Mouse (Mus musculus): ENCODE data around the gene Rasgef1b. TPM values are rescaled to one million over a fixed set of nuclear protein-coding genes. Genes with fewer than 3 reads are reported as not detected.
A peak's percentile ranks its signal among the peaks of the same experiment; 100 is the strongest.

Gene Rasgef1b
- polyA plus RNA-seq, 1 experiment from 2014 or later, result 28.6 TPM

DNA sequence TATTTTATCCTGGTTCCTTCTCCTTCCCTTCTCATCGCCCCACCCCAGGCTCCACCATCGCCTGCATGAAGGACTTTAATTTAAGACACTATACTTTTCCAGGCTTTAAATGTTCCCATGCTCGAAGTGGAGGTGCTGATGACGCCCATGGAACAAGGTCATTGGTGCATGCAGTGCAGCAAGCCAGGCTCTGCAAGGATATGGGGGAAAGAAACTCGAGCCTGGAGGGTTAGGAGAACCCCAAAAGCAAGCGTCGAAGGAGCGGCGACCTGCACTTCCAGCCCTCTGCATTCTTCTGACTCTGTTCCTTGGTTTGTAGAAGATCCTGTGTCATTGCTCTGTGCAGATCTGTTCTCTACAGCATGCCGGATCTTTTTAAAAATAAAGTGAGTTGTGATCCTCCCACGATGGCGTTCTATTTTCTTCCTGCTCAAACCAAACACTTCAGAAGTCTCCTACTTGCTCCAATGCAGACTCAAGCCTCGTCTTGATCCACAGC, 345.0 kb downstream of the Rasgef1b start:
- Histone ChIP-seq H3K4me2 (no peak overlapping the region), H3K4me1 (ENCODE audit: control insufficient read depth, insufficient read depth, low read length) (peaks cover 5% of the 10 kb centered on the region), H3K9ac (ENCODE audit: low read length) (no peak overlapping the region), H3K27ac (ENCODE audit: low read depth, low read length) (no peak overlapping the region), H3K27me3 (ENCODE audit: control insufficient read depth, insufficient read depth, low read length) (peaks cover 66% of the 10 kb centered on the region), H3K9me3 (ENCODE audit: control insufficient read depth, low read length) (no peaks in the 10 kb centered on the region), H3K4me3 (ENCODE audit: low read depth, low read length) (no peak overlapping the region), H3K36me3 (ENCODE audit: control insufficient read depth, insufficient read depth, low read length) (no peaks in the 10 kb centered on the region)
- ATAC-seq (ENCODE audit: low FRiP score), result no peak
- peak; percentile 21 for DNase-seq (ENCODE audit: low spot score, missing footprints)
- 79% methylated on average over 13 of the region's 13 CpGs for WGBS

DNA sequence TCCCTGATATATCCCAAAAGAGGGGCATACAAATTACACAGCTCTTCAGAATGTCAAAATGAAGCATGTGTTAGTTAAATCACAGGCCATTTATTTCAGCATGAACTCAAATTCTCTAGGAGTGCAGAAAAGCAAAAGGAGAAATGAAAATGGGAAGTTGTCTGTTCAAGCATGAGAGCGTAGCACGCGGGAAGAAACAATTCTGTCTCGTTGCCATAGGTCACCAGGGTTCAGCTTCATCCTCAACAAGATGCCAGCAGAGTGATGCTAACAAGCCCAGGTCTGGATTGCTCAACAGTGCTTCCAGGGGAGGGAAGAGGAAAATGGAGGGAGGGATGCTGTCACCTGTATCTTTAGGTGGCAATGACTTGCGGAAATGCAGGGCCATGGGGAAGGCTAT, 346.1 kb downstream of the Rasgef1b start:
- Histone ChIP-seq H3K9ac (ENCODE audit: low read length) (no peak overlapping the region), H3K4me3 (ENCODE audit: low read depth, low read length) (no peak overlapping the region), H3K9me3 (ENCODE audit: control insufficient read depth, low read length) (no peaks in the 10 kb centered on the region), H3K4me2 (no peak overlapping the region), H3K27ac (ENCODE audit: low read depth, low read length) (no peak overlapping the region), H3K27me3 (ENCODE audit: control insufficient read depth, insufficient read depth, low read length) (peaks cover 55% of the 10 kb centered on the region), H3K36me3 (ENCODE audit: control insufficient read depth, insufficient read depth, low read length) (no peaks in the 10 kb centered on the region), H3K4me1 (ENCODE audit: control insufficient read depth, insufficient read depth, low read length) (peaks cover 5% of the 10 kb centered on the region)
- no peak for ATAC-seq (ENCODE audit: low FRiP score)
- no peak for DNase-seq (ENCODE audit: low spot score, missing footprints)
- WGBS, result 82% methylated on average over 5 of the region's 5 CpGs

DNA sequence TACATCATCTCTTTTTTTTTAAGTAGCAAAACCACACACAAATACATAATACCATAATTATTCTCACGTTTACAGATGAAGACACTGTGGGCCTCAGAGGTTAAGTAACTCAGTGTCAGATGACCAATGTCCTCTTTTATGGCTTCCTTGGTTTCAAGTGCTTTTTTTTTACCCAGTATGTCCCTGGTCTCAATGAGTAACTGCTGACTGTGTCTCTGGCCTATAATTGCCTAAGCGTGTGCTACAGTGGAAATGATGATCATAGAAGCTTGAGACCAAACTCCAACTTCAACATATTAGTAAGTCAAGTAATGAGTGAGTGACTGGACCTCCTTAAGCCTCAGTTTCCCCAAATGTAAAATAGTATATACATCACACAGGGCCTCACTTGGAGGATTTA, 347.2 kb downstream of the Rasgef1b start:
- peaks cover 44% of the 10 kb centered on the region for H3K27me3 ChIP-seq (ENCODE audit: control insufficient read depth, insufficient read depth, low read length)
- H3K4me1 ChIP-seq (ENCODE audit: control insufficient read depth, insufficient read depth, low read length), result peaks cover 3% of the 10 kb centered on the region; the same call in 1 of the 2 replicates
- no peak overlapping the region for H3K4me2 ChIP-seq
- no peak overlapping the region for H3K4me3 ChIP-seq (ENCODE audit: low read depth, low read length)
- WGBS, result 82% methylated on average over 2 of the region's 2 CpGs
- DNase-seq (ENCODE audit: low spot score, missing footprints) (no peak), ATAC-seq (ENCODE audit: low FRiP score) (no peak)
- H3K36me3 ChIP-seq (ENCODE audit: control insufficient read depth, insufficient read depth, low read length), result no peaks in the 10 kb centered on the region
- no peaks in the 10 kb centered on the region for H3K9me3 ChIP-seq (ENCODE audit: control insufficient read depth, low read length)
- H3K9ac ChIP-seq (ENCODE audit: low read length), result no peak overlapping the region
- no peak overlapping the region for H3K27ac ChIP-seq (ENCODE audit: low read depth, low read length)

DNA sequence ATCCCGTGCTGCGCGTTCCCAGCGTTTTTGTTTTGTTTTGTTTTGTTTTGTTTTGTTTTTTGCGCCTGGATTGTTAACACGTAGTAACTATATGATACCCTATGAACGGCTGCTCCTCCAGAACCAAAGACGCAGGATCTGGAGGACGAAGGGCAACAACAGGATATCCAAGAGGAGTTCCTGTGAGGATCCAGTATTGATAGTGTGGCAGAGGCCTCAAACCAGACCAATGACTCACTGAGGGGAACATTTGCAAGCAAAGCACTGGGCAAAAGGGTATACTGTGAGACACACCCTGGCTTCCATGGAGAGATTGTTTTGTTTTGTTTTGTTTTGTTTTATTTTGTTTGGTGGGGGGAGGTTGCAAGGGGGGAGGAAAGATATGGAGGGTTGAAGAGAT, 348.0 kb downstream of the Rasgef1b start:
- no peak overlapping the region for H3K9ac ChIP-seq (ENCODE audit: low read length)
- ATAC-seq (ENCODE audit: low FRiP score) (no peak), DNase-seq (ENCODE audit: low spot score, missing footprints) (no peak)
- H3K4me1 ChIP-seq (ENCODE audit: control insufficient read depth, insufficient read depth, low read length), result no peaks in the 10 kb centered on the region; the same call in 1 of the 2 replicates
- 93% methylated on average over 9 of the region's 9 CpGs for WGBS
- H3K4me2 ChIP-seq, result no peak overlapping the region
- no peaks in the 10 kb centered on the region for H3K36me3 ChIP-seq (ENCODE audit: control insufficient read depth, insufficient read depth, low read length)
- H3K27ac ChIP-seq (ENCODE audit: low read depth, low read length), result no peak overlapping the region
- H3K27me3 ChIP-seq (ENCODE audit: control insufficient read depth, insufficient read depth, low read length), result peaks cover 40% of the 10 kb centered on the region
- H3K9me3 ChIP-seq (ENCODE audit: control insufficient read depth, low read length), result no peaks in the 10 kb centered on the region
- no peak overlapping the region for H3K4me3 ChIP-seq (ENCODE audit: low read depth, low read length)

DNA sequence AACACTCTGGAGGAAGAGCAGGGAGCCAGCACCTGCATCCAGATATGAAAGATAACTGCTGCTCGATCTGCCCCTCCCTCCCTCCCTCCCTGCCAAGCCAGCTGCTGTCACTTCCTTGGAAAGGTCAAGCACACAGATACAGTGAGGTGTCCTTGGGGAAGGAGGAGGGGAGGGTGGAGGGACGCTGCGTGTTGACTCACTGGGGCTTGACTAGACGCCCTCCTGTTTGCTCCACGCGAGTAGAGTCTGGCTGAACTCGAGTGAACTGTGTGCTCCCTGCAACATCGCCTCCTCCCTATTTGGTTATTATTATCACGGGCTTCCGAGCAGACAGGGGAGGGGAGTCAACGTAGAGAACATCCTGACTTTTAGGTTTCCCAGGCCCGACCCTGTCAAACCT, 348.7 kb downstream of the Rasgef1b start:
- Histone ChIP-seq H3K4me1 (ENCODE audit: control insufficient read depth, insufficient read depth, low read length) (no peaks in the 10 kb centered on the region; the same call in 1 of the 2 replicates), H3K4me3 (ENCODE audit: low read depth, low read length) (no peak overlapping the region), H3K36me3 (ENCODE audit: control insufficient read depth, insufficient read depth, low read length) (no peaks in the 10 kb centered on the region), H3K27me3 (ENCODE audit: control insufficient read depth, insufficient read depth, low read length) (peaks cover 39% of the 10 kb centered on the region), H3K4me2 (no peak overlapping the region), H3K9me3 (ENCODE audit: control insufficient read depth, low read length) (no peaks in the 10 kb centered on the region), H3K9ac (ENCODE audit: low read length) (no peak overlapping the region), H3K27ac (ENCODE audit: low read depth, low read length) (no peak overlapping the region)
- 64% methylated on average over 12 of the region's 12 CpGs for WGBS
- DNase-seq (ENCODE audit: low spot score, missing footprints), result no peak
- ATAC-seq (ENCODE audit: low FRiP score), result no peak

DNA sequence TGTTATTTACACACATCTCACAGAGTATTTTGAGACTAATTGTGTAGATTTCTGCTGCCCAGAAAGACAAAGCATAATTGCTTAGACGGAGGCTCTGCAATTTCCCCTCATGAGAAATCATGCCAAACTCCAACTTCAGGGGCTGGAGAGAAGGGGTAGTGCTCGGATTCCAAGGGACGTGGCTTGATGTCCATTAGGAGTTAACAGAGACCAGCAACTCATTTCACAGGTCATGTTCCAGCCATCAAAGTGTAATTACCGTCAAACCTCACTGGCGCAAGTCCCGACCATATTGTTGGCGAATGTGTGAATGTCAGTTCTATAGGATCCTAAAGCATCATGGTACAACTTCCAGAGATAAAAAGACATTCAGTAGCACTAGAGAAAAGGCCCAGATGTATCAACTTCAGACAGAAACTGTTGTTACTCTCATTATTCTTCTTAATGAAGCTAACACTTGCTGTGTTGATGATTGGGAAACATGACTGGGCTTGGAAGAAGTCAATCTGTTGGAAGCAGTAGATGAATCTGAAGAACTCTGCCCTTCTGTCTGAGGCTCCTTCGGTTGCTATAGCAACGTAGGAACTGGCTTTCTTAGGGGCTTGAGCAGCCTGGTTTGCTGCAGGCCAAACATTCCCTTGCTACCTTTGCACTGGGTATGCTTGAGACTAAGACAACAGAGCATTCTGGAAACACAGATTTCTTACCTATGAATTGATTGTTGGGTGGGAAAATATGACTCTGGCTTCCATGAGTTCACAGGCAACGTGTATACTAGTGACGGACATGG, 350.2 kb downstream of the Rasgef1b start:
- Histone ChIP-seq H3K9me3 (ENCODE audit: control insufficient read depth, low read length) (no peaks in the 10 kb centered on the region), H3K27me3 (ENCODE audit: control insufficient read depth, insufficient read depth, low read length) (peaks cover 28% of the 10 kb centered on the region), H3K36me3 (ENCODE audit: control insufficient read depth, insufficient read depth, low read length) (no peaks in the 10 kb centered on the region), H3K4me2 (no peak overlapping the region), H3K27ac (ENCODE audit: low read depth, low read length) (no peak overlapping the region), H3K4me1 (ENCODE audit: control insufficient read depth, insufficient read depth, low read length) (no peaks in the 10 kb centered on the region; the same call in 1 of the 2 replicates), H3K4me3 (ENCODE audit: low read depth, low read length) (no peak overlapping the region), H3K9ac (ENCODE audit: low read length) (no peak overlapping the region)
- DNase-seq (ENCODE audit: low spot score, missing footprints) (no peak), ATAC-seq (ENCODE audit: low FRiP score) (no peak)
- WGBS, result 78% methylated on average over 11 of the region's 11 CpGs

DNA sequence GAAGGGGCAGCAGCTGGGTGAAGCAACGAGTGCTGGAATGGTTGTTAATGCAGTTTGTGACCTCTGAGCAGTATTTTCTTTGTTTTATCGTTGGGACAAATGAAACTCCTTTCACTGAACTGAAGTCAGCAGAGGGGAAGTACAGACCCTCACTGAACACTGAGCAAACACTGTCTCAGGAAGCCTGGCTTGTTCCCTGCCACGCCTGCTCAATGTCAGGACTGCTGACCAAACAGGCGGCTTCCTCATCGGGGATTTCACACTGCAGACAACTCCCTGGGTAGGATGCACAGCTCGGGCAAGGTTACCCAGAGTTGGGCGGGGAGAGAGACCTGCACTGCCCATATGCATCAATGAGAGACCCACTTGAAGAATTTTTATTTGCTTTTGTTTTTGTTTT, 353.1 kb downstream of the Rasgef1b start:
- Histone ChIP-seq H3K9ac (ENCODE audit: low read length) (no peak overlapping the region), H3K4me1 (ENCODE audit: control insufficient read depth, insufficient read depth, low read length) (no peaks in the 10 kb centered on the region; the same call in 1 of the 2 replicates), H3K9me3 (ENCODE audit: control insufficient read depth, low read length) (no peaks in the 10 kb centered on the region), H3K27ac (ENCODE audit: low read depth, low read length) (no peak overlapping the region), H3K4me3 (ENCODE audit: low read depth, low read length) (no peak overlapping the region), H3K4me2 (no peak overlapping the region), H3K27me3 (ENCODE audit: control insufficient read depth, insufficient read depth, low read length) (peaks cover 12% of the 10 kb centered on the region), H3K36me3 (ENCODE audit: control insufficient read depth, insufficient read depth, low read length) (no peaks in the 10 kb centered on the region)
- no peak for DNase-seq (ENCODE audit: low spot score, missing footprints)
- 81% methylated on average over 7 of the region's 7 CpGs for WGBS
- ATAC-seq (ENCODE audit: low FRiP score), result no peak

DNA sequence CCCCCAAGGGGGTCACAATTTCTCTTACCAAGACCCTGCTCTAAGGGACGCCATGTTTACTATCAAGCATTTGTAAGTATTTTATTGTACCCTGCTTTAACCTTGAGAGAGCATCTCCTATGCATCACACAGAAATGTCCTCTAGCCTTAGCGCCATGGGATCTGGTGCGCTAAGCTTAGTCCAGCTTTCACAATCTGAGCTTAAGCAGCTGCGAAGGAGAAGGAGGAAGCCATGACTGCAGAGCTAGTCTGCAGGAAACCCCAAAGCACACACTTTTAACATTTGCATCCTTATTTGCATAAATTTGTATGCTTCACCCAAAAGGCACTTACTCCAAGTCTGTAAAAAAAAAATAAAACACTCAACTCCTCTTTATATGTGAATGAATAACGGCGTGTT, 354.4 kb downstream of the Rasgef1b start:
- Histone ChIP-seq H3K9ac (ENCODE audit: low read length) (no peak overlapping the region), H3K4me1 (ENCODE audit: control insufficient read depth, insufficient read depth, low read length) (no peaks in the 10 kb centered on the region), H3K27me3 (ENCODE audit: control insufficient read depth, insufficient read depth, low read length) (peaks cover 3% of the 10 kb centered on the region; the same call in 1 of the 2 replicates), H3K4me3 (ENCODE audit: low read depth, low read length) (no peak overlapping the region), H3K4me2 (no peak overlapping the region), H3K36me3 (ENCODE audit: control insufficient read depth, insufficient read depth, low read length) (no peaks in the 10 kb centered on the region), H3K27ac (ENCODE audit: low read depth, low read length) (no peak overlapping the region), H3K9me3 (ENCODE audit: control insufficient read depth, low read length) (no peaks in the 10 kb centered on the region)
- no peak for ATAC-seq (ENCODE audit: low FRiP score)
- no peak for DNase-seq (ENCODE audit: low spot score, missing footprints)
- 92% methylated on average over 6 of the region's 6 CpGs for WGBS

DNA sequence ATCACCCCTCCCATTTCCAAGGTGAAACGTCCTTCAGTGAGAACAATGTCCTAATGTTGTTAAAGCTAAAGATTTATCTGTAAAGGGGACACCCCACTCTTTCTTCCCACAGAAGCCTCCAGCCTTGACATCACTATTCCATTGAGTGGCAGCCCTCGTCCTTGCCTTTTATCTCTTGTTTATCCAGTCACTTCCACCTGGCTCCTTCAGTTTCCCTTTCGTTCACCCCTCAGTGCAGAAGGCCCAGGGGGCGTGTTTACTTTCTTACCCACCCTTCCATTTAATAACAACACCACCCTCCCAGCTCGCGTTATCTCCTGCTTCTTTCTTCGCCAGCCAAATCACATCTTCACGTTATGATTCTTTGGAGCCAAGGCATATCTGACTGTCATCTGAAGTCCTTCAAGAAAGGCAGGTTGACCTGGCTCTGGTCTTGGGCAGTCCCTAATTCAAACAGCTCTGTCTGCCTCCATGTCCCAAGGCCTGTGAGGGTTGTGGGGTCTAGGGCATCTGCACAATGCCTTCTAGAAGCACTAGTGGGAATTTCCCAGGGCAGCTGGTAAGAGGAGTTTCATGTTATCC, 355.2 kb downstream of the Rasgef1b start:
- Histone ChIP-seq H3K9me3 (ENCODE audit: control insufficient read depth, low read length) (no peaks in the 10 kb centered on the region), H3K27me3 (ENCODE audit: control insufficient read depth, insufficient read depth, low read length) (no peaks in the 10 kb centered on the region), H3K4me2 (no peak overlapping the region), H3K4me1 (ENCODE audit: control insufficient read depth, insufficient read depth, low read length) (no peaks in the 10 kb centered on the region), H3K9ac (ENCODE audit: low read length) (no peak overlapping the region), H3K36me3 (ENCODE audit: control insufficient read depth, insufficient read depth, low read length) (no peaks in the 10 kb centered on the region), H3K4me3 (ENCODE audit: low read depth, low read length) (no peak overlapping the region), H3K27ac (ENCODE audit: low read depth, low read length) (no peak overlapping the region)
- ATAC-seq (ENCODE audit: low FRiP score) (no peak), DNase-seq (ENCODE audit: low spot score, missing footprints) (no peak)
- 82% methylated on average over 8 of the region's 8 CpGs for WGBS

All from midbrain, embryonic 11.5 days (tissue).